Mouse (Mus musculus): ENCODE results near the gene 1700102P08Rik.

DNA sequence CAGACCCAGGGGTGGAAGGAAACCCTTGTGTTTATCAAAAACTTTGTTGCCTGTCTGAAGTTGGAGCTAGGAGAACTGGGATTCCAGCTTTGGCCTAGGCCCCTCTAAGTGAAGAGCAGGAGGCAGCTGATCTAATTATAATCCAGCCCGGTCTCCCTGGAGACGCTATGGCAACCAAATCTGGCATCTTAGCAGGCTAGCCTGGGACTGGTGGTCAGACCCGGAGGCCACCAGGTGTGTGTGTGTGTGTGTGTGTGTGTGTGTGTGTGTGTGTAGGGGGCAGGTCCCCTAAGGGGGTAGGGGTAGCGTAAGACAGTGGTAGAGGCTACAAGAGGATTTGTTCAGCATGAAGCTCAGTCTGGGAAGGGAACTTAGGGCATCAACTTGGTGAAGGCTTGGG is 57.3 kb downstream of the 1700102P08Rik start:
- no peak for TF ChIP-seq CTCF (IDR thresholded peaks at IDR 0.05; ENCODE audit: extremely low read depth, insufficient read length, insufficient replicate concordance, low read depth, low read length)
- TF ChIP-seq POLR2A (IDR thresholded peaks at IDR 0.05; ENCODE audit: low read depth, low read length): no peak

Measured in small intestine, adult 2 months (tissue).